27 mouse cellular contexts compared by ENCODE assay signal in genomic region chr13:39255338-39255737, GRCm38 (mm10).
"Had no signal": no experiment of that assay in that cellular context is flagged by ENCODE, and none has a peak within 500 bp of the region (broad histone marks: within the 10 kb centered on the region; RNA-seq: fewer than 3 reads in every experiment).

No protein-coding gene starts in this region.

- ATAC-seq: hindbrain, embryonic 16.5 days; inflammation-experienced regulatory T-cells, adult 6 months; intestine, embryonic 15.5 days; intestine, postnatal 0 days; liver, embryonic 12.5 days had no signal

- H3K4me3 ChIP-seq: gastrocnemius, adult 2 months; heart, adult 2 months; heart, embryonic 13.5 days; heart, embryonic 15.5 days; hindbrain, embryonic 10.5 days; hindbrain, embryonic 12.5 days; intestine, embryonic 15.5 days; layer of hippocampus, adult 2 months; limb, embryonic 13.5 days; limb, embryonic 15.5 days; liver, embryonic 12.5 days had no signal

- H3K36me3 ChIP-seq: heart, embryonic 13.5 days; heart, embryonic 15.5 days; hindbrain, embryonic 10.5 days; hindbrain, embryonic 12.5 days; intestine, embryonic 15.5 days; limb, embryonic 13.5 days; limb, embryonic 15.5 days; liver, embryonic 12.5 days had no signal

- H3K4me1 ChIP-seq: hindbrain, embryonic 10.5 days; hindbrain, embryonic 12.5 days; intestine, embryonic 15.5 days; limb, embryonic 15.5 days; liver, embryonic 12.5 days had no signal

- H3K4me2 ChIP-seq: heart, embryonic 11.5 days; heart, embryonic 13.5 days; heart, embryonic 15.5 days; hindbrain, embryonic 12.5 days; hindbrain, embryonic 14.5 days; intestine, embryonic 15.5 days; limb, embryonic 13.5 days; limb, embryonic 15.5 days; liver, embryonic 12.5 days had no signal

- DNase-seq: gastrocnemius, adult 2 months; gastrocnemius, postnatal 10 days; gastrocnemius, postnatal 25 days; heart, adult 2 months; heart, postnatal 4 days; kidney, adult 18-20 months; kidney, adult 8-10 months; kidney, postnatal 10 days; kidney, postnatal 25 days; kidney, postnatal 4 days; layer of hippocampus, postnatal 36 days; left cerebral cortex, postnatal 4 days had no signal

- H3K27me3 ChIP-seq: heart, embryonic 13.5 days; heart, embryonic 15.5 days; hindbrain, embryonic 12.5 days; intestine, embryonic 15.5 days; limb, embryonic 15.5 days; liver, embryonic 12.5 days had no signal

- H3K9me3 ChIP-seq: heart, embryonic 13.5 days; heart, embryonic 15.5 days; hindbrain, embryonic 10.5 days; hindbrain, embryonic 12.5 days; intestine, embryonic 15.5 days; limb, embryonic 13.5 days; limb, embryonic 15.5 days; liver, embryonic 12.5 days had no signal

- H3K9ac ChIP-seq: heart, embryonic 13.5 days; heart, embryonic 15.5 days; hindbrain, embryonic 12.5 days; hindbrain, embryonic 14.5 days; intestine, embryonic 15.5 days; limb, embryonic 13.5 days; limb, embryonic 15.5 days; liver, embryonic 12.5 days; liver, embryonic 14.5 days had no signal

- H3K27ac ChIP-seq: gastrocnemius, adult 2 months; heart, adult 2 months; heart, embryonic 13.5 days; heart, embryonic 15.5 days; hindbrain, embryonic 10.5 days; hindbrain, embryonic 12.5 days; hindbrain, embryonic 14.5 days; intestine, embryonic 15.5 days; layer of hippocampus, adult 2 months; limb, embryonic 13.5 days; limb, embryonic 15.5 days; liver, embryonic 12.5 days; liver, embryonic 14.5 days had no signal
